Mouse (Mus musculus) liver, embryonic 11.5 days (tissue): ENCODE measurements around the gene Myo10. TPM values are rescaled to one million over a fixed set of nuclear protein-coding genes. Genes with fewer than 3 reads are reported as not detected.

ENCODE experiments used
- ATAC-seq: fragments of 200-750 bp; cut with Nextera tagmentation; replicated peaks from 2 replicates; pipeline ENCODE4 v1.8.0; 2017; ENCODE audit warnings: moderate number of reproducible peaks, mild to moderate bottlenecking, moderate TSS enrichment, moderate library complexity; ENCODE audit not compliant: low FRiP score
- DNase-seq: peaks from one replicate; pipeline ENCODE4 v3.0.0-alpha.2; 2017; ENCODE audit warnings: low spot score
- H3K27ac ChIP-seq: fragments of 300-500 bp; sonication (generic); 2 replicates; pipeline ENCODE4 v1.5.1; 2014; ENCODE audit warnings: mild to moderate bottlenecking, low read depth, low read length, control low read depth
- H3K27me3 ChIP-seq: fragments of 300-500 bp; sonication (generic); replicated peaks from 2 replicates; pipeline ENCODE4 v1.6.1; 2014; ENCODE audit warnings: low read length, mixed read lengths; ENCODE audit not compliant: control insufficient read depth, insufficient read depth
- H3K36me3 ChIP-seq: fragments of 300-500 bp; sonication (generic); 2 replicates; pipeline ENCODE4 v1.6.1; 2014; ENCODE audit warnings: mild to moderate bottlenecking, low read length, moderate library complexity, mixed read lengths; ENCODE audit not compliant: control insufficient read depth, insufficient read depth
- H3K4me1 ChIP-seq: fragments of 300-500 bp; sonication (generic); replicated peaks from 2 replicates; pipeline ENCODE4 v1.6.1; 2014; ENCODE audit warnings: low read length, mixed read lengths; ENCODE audit not compliant: control insufficient read depth, insufficient read depth
- H3K4me2 ChIP-seq: fragments of 300-500 bp; sonication (generic); 2 replicates; pipeline ENCODE4 v1.6.1; 2014; ENCODE audit warnings: mild to moderate bottlenecking, control low read depth, moderate library complexity
- H3K4me3 ChIP-seq: fragments of 300-500 bp; sonication (generic); 2 replicates; pipeline ENCODE4 v1.5.1; 2014; ENCODE audit warnings: low read depth, low read length, control low read depth
- H3K9ac ChIP-seq: fragments of 300-500 bp; sonication (generic); 2 replicates; pipeline ENCODE4 v1.6.1; 2014; ENCODE audit warnings: low read depth, low read length, control low read depth
- H3K9me3 ChIP-seq: fragments of 300-500 bp; sonication (generic); 2 replicates; pipeline ENCODE4 v1.6.1; 2016; ENCODE audit warnings: low read length, inconsistent platforms, mixed read lengths; ENCODE audit not compliant: control insufficient read depth
- WGBS: fragments of 180-500 bp; shearing (Covaris S2); extraction: QIAGEN DNeasy Blood & Tissue Kit; methylation state at CpG from one replicate; pipeline ENCODE4 v1.1.7; 2014; 5-methylcytosine and 5-hydroxymethylcytosine counted together
- polyA plus RNA-seq: library from polyadenylated mRNA; unstranded; fragments of >200 nt; fragmentation: Nextera tagmentation; extraction: Ambion mirVana; gene quantifications from 2 replicates; pipeline ENCODE4 v1.2.1, GENCODE M21; 2014

The Myo10 gene
- polyA plus RNA-seq, 1 experiment from 2014 or later = 16.3 TPM

DNA sequence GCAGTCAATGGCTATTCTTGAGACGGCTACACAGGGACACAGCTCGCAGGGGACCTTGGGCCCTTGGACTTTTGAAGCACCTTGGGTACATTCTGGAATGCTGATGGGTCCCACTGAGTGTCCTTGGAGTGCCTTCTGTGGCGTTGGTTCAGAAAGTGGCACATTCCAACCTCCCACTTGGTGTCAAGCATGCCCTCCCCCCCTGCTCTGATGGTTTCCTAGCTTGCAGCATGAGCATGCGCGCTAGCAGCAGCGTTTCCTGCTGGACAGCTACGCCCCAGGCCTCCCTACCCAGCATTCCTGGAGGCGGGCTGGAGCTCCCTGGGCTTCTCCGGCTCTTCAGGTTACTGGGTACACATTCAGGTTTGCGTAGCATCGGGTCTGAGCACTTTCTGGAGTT is 228.2 kb downstream of the Myo10 start:
- Histone ChIP-seq H3K9ac (no peak overlapping the region), H3K4me2 (no peak overlapping the region), H3K4me3 (no peak overlapping the region), H3K27me3 (no peaks in the 10 kb centered on the region), H3K27ac (no peak overlapping the region), H3K9me3 (no peaks in the 10 kb centered on the region), H3K4me1 (no peaks in the 10 kb centered on the region), H3K36me3 (no peaks in the 10 kb centered on the region)
- DNase-seq (no peak), ATAC-seq (no peak)
- 55% methylated on average over 11 of the region's 11 CpGs for WGBS

DNA sequence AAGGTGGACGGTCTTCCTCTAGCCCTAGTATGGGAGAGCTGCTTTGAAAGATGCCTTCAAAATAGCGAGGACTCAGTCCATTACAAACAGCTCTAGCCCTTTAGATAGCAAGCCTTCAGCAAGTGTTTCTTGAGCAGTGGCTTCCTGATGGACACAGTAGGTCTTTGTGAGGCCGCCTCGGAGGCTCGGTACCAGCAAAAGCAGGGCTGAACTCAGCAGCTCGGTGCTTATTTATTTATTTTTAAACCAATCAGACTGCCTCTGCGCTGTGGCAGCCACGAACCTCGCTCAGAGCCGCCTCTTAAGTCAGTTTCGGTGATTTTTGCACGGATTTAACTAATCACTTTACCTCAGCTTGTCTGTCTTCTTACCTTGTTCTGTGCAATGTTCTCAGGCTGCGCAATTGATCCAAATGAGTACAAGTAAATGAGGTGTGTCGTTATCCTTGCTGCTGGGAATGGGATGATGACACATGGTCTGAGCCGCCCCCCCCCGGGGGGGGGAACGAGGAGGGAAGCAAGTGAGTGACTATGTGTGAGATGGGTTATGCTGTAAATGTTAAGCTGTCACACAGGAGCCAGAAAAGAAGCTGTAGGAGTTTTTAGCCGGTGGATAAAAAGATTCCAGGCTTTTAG is 232.1 kb downstream of the Myo10 start:
- no peak overlapping the region for H3K4me3 ChIP-seq
- no peaks in the 10 kb centered on the region for H3K27me3 ChIP-seq
- H3K9ac ChIP-seq = no peak overlapping the region
- WGBS = 67% methylated on average over 18 of the region's 18 CpGs
- H3K36me3 ChIP-seq = no peaks in the 10 kb centered on the region
- ATAC-seq (no peak), DNase-seq (no peak)
- no peak overlapping the region for H3K4me2 ChIP-seq
- H3K4me1 ChIP-seq = no peaks in the 10 kb centered on the region
- H3K27ac ChIP-seq = no peak overlapping the region
- H3K9me3 ChIP-seq = no peaks in the 10 kb centered on the region

DNA sequence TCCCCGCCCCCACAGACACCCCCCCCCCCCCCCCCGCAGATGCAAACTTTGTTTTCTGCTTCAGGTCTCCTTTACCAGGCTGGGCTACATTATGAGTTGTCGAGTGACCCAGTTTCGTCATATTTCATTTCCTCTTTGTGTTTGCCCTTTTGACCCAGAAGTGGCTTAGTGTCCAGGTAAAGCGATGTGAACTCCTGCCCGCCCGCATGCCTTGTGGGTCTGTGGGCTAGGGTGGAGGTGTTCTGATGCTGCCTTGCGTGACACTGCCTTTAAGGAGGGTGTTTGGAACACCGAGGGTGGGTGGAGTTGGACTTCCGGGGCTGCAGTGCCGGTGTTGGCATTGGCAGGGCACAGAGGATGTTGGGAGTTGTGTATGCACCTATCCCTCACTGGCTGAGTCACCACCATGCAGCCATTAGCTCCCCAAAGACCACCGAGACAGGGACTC is 236.3 kb downstream of the Myo10 start:
- Histone ChIP-seq H3K9me3 (no peaks in the 10 kb centered on the region), H3K27me3 (no peaks in the 10 kb centered on the region), H3K4me2 (peak overlapping the region; percentile 22; the same call in 1 of the 2 replicates), H3K27ac (no peak overlapping the region), H3K4me3 (no peak overlapping the region), H3K9ac (no peak overlapping the region), H3K36me3 (no peaks in the 10 kb centered on the region), H3K4me1 (no peaks in the 10 kb centered on the region)
- no peak for DNase-seq
- 45% methylated on average over 12 of the region's 12 CpGs for WGBS
- ATAC-seq = no peak

DNA sequence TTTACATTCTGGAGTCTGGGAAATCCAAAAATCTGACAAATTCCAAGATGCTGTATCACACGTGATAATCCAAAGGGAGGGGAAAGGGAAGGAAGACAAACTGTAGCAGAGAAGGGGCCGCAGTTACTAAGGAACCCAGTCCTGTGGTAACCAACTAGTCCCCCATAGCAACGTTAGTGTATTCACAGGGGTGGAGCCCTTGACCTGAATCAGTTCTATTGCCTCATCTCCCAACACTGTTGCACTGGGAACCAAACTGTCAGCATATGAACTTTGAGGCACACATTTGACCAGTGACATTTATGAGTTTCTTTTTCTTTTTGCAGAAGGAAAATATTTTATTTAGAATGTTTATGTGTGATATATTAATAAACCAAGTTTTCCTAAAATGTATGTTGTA is 237.1 kb downstream of the Myo10 start:
- 54% methylated on average over 3 of the region's 3 CpGs for WGBS
- DNase-seq (no peak), ATAC-seq (no peak)
- Histone ChIP-seq H3K9me3 (no peaks in the 10 kb centered on the region), H3K9ac (no peak overlapping the region), H3K4me2 (no peak overlapping the region), H3K4me3 (no peak overlapping the region), H3K4me1 (no peaks in the 10 kb centered on the region), H3K27me3 (no peaks in the 10 kb centered on the region), H3K27ac (no peak overlapping the region), H3K36me3 (no peaks in the 10 kb centered on the region)

DNA sequence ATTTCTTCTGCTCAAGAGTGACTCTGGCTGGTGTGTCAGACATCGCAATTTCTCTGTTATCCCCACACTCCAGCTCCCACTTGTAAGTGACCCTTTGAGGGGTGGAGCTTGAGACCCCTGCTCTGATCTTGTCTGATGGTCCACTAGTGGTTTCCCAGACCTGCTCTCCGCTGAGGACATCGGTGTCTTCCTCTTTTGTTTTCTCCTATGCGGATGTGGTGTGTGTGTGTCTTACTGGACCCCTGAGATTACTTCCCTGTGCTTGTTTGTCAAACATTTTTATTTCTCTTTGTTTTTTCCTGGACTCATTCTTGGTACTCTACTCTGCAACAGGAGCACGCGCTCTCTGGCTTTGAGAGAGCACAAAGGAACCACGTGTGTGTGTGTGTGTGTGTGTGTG is 239.6 kb downstream of the Myo10 start:
- H3K36me3 ChIP-seq = no peaks in the 10 kb centered on the region
- H3K4me1 ChIP-seq = no peaks in the 10 kb centered on the region
- WGBS = 65% methylated on average over 7 of the region's 7 CpGs
- DNase-seq = no peak
- no peaks in the 10 kb centered on the region for H3K27me3 ChIP-seq
- no peak overlapping the region for H3K27ac ChIP-seq
- H3K9ac ChIP-seq = no peak overlapping the region
- no peak overlapping the region for H3K4me3 ChIP-seq
- H3K9me3 ChIP-seq = no peaks in the 10 kb centered on the region
- no peak overlapping the region for H3K4me2 ChIP-seq
- no peak for ATAC-seq

Other genes with a start within 250 kb of the Myo10 start
- 12.8 and 13.2 TPM in 2 replicates for gene Basp1, start 208.8 kb upstream of the Myo10 start, polyA plus RNA-seq
- 1.2 and 1.3 TPM in 2 replicates for gene Retreg1, start 220.7 kb downstream of the Myo10 start, polyA plus RNA-seq